Mouse (Mus musculus) forebrain, embryonic 15.5 days (tissue): Measurements from ENCODE around the gene Rgs7. TPM values are rescaled to one million over a fixed set of nuclear protein-coding genes. Genes with fewer than 3 reads are reported as not detected.

Experiments used
- ATAC-seq: fragments of 200-750 bp; cut with Nextera tagmentation; replicated peaks from 2 replicates; pipeline ENCODE4 v1.8.0; 2017; ENCODE audit warnings: mild to moderate bottlenecking, moderate TSS enrichment, moderate library complexity
- H3K27ac ChIP-seq: fragments of 300-500 bp; sonication (generic); replicated peaks from 2 replicates; pipeline ENCODE4 v1.5.1; 2015; ENCODE audit warnings: mild to moderate bottlenecking, inconsistent platforms
- H3K27me3 ChIP-seq: fragments of 300-500 bp; sonication (generic); 2 replicates; pipeline ENCODE4 v1.6.1; 2015; ENCODE audit warnings: inconsistent platforms
- H3K36me3 ChIP-seq: fragments of 300-500 bp; sonication (generic); 2 replicates; pipeline ENCODE4 v1.6.1; 2015; ENCODE audit warnings: mild to moderate bottlenecking, inconsistent platforms
- H3K4me1 ChIP-seq: fragments of 300-500 bp; sonication (generic); 2 replicates; pipeline ENCODE4 v1.6.1; 2015; ENCODE audit warnings: inconsistent platforms
- H3K4me2 ChIP-seq: fragments of 300-500 bp; sonication (generic); replicated peaks from 2 replicates; pipeline ENCODE4 v1.6.1; 2015; ENCODE audit warnings: mild to moderate bottlenecking, inconsistent platforms
- H3K4me3 ChIP-seq: fragments of 300-500 bp; sonication (generic); 2 replicates; pipeline ENCODE4 v1.5.1; 2015; ENCODE audit warnings: mild to moderate bottlenecking, inconsistent platforms
- H3K9ac ChIP-seq: fragments of 300-500 bp; sonication (generic); replicated peaks from 2 replicates; pipeline ENCODE4 v1.6.1; 2015; ENCODE audit warnings: mild to moderate bottlenecking, inconsistent platforms
- H3K9me3 ChIP-seq: fragments of 300-500 bp; sonication (generic); 2 replicates; pipeline ENCODE4 v1.6.1; 2016; ENCODE audit warnings: inconsistent platforms
- WGBS: fragments of 180-500 bp; shearing (Covaris S2); methylation state at CpG from one replicate; pipeline ENCODE4 v1.1.7; 2015; ENCODE audit warnings: mixed read lengths; 5-methylcytosine and 5-hydroxymethylcytosine counted together
- polyA plus RNA-seq: library from polyadenylated mRNA; unstranded; fragments of >200 nt; fragmentation: Nextera tagmentation; extraction: Ambion mirVana; gene quantifications from 2 replicates; pipeline ENCODE4 v1.2.1, GENCODE M21; 2015

Gene Rgs7
- polyA plus RNA-seq, 1 experiment from 2014 or later, result 18.9 TPM

- no peak for ATAC-seq
- Histone ChIP-seq H3K9me3 (no peaks in the 10 kb centered on the region), H3K9ac (no peak overlapping the region), H3K36me3 (no peaks in the 10 kb centered on the region), H3K4me1 (no peaks in the 10 kb centered on the region), H3K4me3 (no peak overlapping the region), H3K4me2 (no peak overlapping the region), H3K27me3 (no peaks in the 10 kb centered on the region), H3K27ac (no peak overlapping the region)
- WGBS, result 89% methylated on average over 5 of the region's 5 CpGs
These were observed 456.8 kb downstream of the Rgs7 start for GRCm38 (mm10) chr1:175035461-175035860.

GRCm38 (mm10) chr1:175032015-175032414, 460.3 kb downstream of the Rgs7 start:
- WGBS, result 36% methylated on average over 6 of the region's 6 CpGs
- no peaks in the 10 kb centered on the region for H3K9me3 ChIP-seq
- H3K36me3 ChIP-seq, result no peaks in the 10 kb centered on the region
- H3K4me1 ChIP-seq, result no peaks in the 10 kb centered on the region
- no peak overlapping the region for H3K27ac ChIP-seq
- ATAC-seq, result no peak
- H3K27me3 ChIP-seq, result no peaks in the 10 kb centered on the region
- no peak overlapping the region for H3K9ac ChIP-seq
- no peak overlapping the region for H3K4me3 ChIP-seq
- no peak overlapping the region for H3K4me2 ChIP-seq

GRCm38 (mm10) chr1:175028716-175029204, 463.5 kb downstream of the Rgs7 start:
- H3K27ac ChIP-seq, result no peak overlapping the region
- no peaks in the 10 kb centered on the region for H3K9me3 ChIP-seq
- no peaks in the 10 kb centered on the region for H3K36me3 ChIP-seq
- H3K4me2 ChIP-seq, result no peak overlapping the region
- H3K27me3 ChIP-seq, result no peaks in the 10 kb centered on the region
- WGBS, result 16% methylated on average over 9 of the region's 9 CpGs
- no peaks in the 10 kb centered on the region for H3K4me1 ChIP-seq
- no peak overlapping the region for H3K4me3 ChIP-seq
- no peak overlapping the region for H3K9ac ChIP-seq
- peak; percentile 63 for ATAC-seq

GRCm38 (mm10) chr1:175028267-175028666, 464.0 kb downstream of the Rgs7 start:
- Histone ChIP-seq H3K4me3 (no peak overlapping the region), H3K27me3 (no peaks in the 10 kb centered on the region), H3K4me2 (no peak overlapping the region), H3K36me3 (no peaks in the 10 kb centered on the region), H3K4me1 (no peaks in the 10 kb centered on the region), H3K9ac (no peak overlapping the region), H3K9me3 (no peaks in the 10 kb centered on the region), H3K27ac (no peak overlapping the region)
- no peak for ATAC-seq
- 11% methylated on average over 4 of the region's 4 CpGs for WGBS

GRCm38 (mm10) chr1:175025781-175026309, 466.5 kb downstream of the Rgs7 start:
- no peak overlapping the region for H3K4me3 ChIP-seq
- H3K4me1 ChIP-seq, result no peaks in the 10 kb centered on the region
- H3K36me3 ChIP-seq, result no peaks in the 10 kb centered on the region
- no peak overlapping the region for H3K4me2 ChIP-seq
- H3K27me3 ChIP-seq, result no peaks in the 10 kb centered on the region
- no peak for ATAC-seq
- no peak overlapping the region for H3K27ac ChIP-seq
- WGBS, result 74% methylated on average over 7 of the region's 7 CpGs
- H3K9ac ChIP-seq, result no peak overlapping the region
- H3K9me3 ChIP-seq, result no peaks in the 10 kb centered on the region

GRCm38 (mm10) chr1:175024136-175024535, 468.2 kb downstream of the Rgs7 start:
- WGBS, result 21% methylated on average over 1 of the region's 1 CpGs
- Histone ChIP-seq H3K4me2 (no peak overlapping the region), H3K4me3 (no peak overlapping the region), H3K9me3 (no peaks in the 10 kb centered on the region), H3K36me3 (no peaks in the 10 kb centered on the region), H3K27me3 (no peaks in the 10 kb centered on the region), H3K4me1 (no peaks in the 10 kb centered on the region), H3K9ac (no peak overlapping the region), H3K27ac (no peak overlapping the region)
- ATAC-seq, result no peak

Other genes starting within 250 kb of the Rgs7 start
- gene Kmo, start 127.9 kb upstream of the Rgs7 start, polyA plus RNA-seq, result not detected in 2 replicates
- gene Fh1, start 133.1 kb upstream of the Rgs7 start, polyA plus RNA-seq, result 67.6 and 71.0 TPM in 2 replicates
- gene Opn3, start 200.3 kb upstream of the Rgs7 start, polyA plus RNA-seq, result 3.8 and 4.3 TPM in 2 replicates
- 2.0 and 2.4 TPM in 2 replicates for gene Chml, start 200.4 kb upstream of the Rgs7 start, polyA plus RNA-seq
- not detected in 2 replicates for gene Wdr64, start 206.1 kb upstream of the Rgs7 start, polyA plus RNA-seq